Mouse (Mus musculus) layer of hippocampus, adult 11-12 months (tissue): Measurements from ENCODE around the gene Slc9a3r2.

Source experiments
- DNase-seq: peaks from one replicate; pipeline ENCODE4 v3.0.0; 2022; ENCODE audit warnings: low spot score

Slc9a3r2 gene

DNA sequence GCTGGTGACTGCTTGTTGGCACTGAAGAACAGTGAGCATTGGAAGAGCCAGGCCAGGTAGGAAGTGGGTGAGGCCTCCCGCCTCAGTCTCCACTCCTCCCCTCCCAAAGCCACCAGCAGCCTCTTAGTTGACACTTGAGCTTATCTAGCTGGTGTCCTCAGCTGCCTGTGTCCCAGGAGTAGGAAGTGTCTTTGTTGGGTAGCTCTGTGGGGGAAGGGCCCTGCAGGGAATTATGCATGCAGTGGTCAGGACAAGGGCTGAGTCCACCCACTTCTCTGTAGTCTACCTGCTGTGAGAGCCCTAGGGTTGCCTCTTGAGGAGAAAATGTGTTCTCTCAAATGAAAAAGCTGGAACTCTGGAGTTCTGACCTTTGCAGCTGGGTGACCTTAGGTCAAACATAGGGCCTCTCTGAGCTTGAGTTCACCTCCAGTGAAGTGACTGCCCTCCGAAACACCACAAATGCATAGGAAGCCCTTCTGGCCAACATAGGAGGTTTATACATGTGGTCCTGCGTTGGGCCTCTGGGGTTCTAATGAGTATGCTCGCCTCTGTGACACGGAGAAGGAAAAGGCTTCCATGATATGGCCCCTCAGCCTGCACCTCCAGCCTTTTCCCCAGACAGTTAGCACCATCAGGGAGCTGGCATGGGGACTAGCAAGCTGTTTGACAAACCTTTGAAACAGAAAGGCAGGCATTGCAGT, 13.2 kb downstream of the Slc9a3r2 start:
- no peak for DNase-seq

GRCm38 (mm10) chr17:24635694-24636093, 14.4 kb downstream of the Slc9a3r2 start:
- DNase-seq = no peak

- no peak for DNase-seq
Measured at GRCm38 (mm10) chr17:24635024-24635423, 15.1 kb downstream of the Slc9a3r2 start.

- DNase-seq = no peak
Measured at GRCm38 (mm10) chr17:24633831-24634230, 16.3 kb downstream of the Slc9a3r2 start.

DNA sequence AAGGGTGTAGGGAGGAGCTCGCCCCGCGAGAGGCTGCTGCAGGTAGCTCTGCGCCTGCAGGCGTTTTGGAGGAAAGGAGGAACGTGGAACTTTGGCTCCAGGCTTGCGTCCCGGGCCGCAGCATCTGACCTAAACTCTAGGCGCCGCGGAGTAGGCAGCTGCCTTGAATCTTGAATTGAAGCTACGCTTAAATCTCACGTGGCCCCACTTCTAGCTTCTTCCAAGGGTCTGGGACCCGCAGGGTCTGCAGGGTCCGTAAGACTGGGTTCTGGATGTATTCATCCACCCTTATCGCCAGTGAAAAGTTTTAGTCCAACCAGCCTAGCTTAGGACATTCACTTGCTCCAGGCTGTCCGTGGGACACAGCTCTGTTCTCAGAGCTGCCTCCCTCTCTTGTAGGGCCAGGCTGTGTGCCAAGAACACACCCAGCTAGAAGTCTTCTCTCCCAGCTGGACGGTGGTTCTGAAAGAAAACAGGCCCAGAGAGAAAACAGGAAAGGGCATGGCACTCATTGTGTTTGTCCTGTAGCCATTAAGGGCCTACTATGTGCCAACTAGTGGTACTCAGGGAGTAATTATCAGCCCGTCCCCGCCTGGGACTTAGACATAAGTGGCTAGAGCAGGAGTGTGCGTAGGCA, 17.2 kb downstream of the Slc9a3r2 start:
- DNase-seq = no peak

DNA sequence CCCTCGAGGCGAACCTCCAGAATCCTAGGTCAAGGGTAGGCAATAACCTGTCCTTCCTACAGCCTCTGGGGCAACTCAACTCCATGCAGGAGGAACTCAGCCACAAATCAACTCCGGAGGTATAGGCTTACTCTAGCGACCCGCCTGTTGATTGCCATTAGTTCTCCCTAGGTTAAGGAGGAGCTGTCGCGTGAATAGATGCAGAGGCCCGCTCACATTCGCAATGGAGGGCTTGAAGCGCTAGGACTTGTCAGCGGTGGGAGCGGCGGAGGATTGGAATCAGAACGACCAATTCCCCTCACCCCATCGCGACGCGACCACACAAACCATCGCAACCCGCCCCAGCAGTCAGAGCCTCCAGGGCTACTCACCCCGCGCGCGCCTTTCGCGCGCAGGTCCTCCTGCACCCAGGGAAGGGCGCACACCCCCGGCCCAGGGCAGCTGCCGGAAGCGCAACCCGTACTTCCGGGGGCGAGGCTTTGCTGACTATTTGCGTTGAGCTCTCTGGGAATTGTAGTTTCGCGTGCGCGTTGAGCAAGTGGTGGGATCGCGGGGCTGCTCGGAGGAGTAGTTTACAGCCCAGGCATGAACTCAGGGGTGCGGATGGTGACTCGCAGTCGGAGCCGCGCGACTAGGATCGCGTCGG, 17.8 kb downstream of the Slc9a3r2 start, which contains the start of the genes Tsc2 and Nthl1:
Tsc2 (minus strand) TSS at position 464 of the 646 bp plus-strand sequence.
Nthl1 (plus strand) TSS at position 514 of the 646 bp plus-strand sequence.
- peak; percentile 83 for DNase-seq

- peak; percentile 86 for DNase-seq
Measured at GRCm38 (mm10) chr17:24630072-24630471, 20.1 kb downstream of the Slc9a3r2 start.

DNA sequence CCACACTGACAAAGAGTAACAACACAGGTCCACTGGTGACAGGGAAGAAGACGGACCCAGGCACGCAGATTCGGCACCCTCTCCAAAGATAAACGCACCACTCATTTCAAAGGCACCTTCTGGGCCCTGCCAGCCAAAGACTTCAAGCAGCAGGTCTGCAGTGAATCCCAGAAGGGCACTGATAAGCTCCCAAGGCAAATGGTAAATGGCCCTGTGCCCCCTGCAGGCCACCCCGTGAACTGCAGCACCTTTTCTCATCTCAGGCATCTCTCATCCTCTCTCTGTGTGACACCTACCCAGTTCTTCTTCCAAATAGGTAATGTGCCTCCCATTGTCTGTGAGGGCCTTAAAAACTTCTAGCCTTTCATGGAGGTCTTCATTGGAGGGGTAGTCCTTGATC, 21.5 kb downstream of the Slc9a3r2 start:
- DNase-seq = peak; percentile 86

GRCm38 (mm10) chr17:24625472-24625871, 24.7 kb downstream of the Slc9a3r2 start:
- no peak for DNase-seq

- no peak for DNase-seq
Measured at GRCm38 (mm10) chr17:24617561-24618194, 32.4 kb downstream of the Slc9a3r2 start.

- DNase-seq = no peak
Measured at GRCm38 (mm10) chr17:24610711-24611110, 39.4 kb downstream of the Slc9a3r2 start.

- DNase-seq = no peak
Measured at GRCm38 (mm10) chr17:24608874-24609273, 41.3 kb downstream of the Slc9a3r2 start.

- DNase-seq = no peak
Measured at GRCm38 (mm10) chr17:24608370-24608769, 41.8 kb downstream of the Slc9a3r2 start.

DNA sequence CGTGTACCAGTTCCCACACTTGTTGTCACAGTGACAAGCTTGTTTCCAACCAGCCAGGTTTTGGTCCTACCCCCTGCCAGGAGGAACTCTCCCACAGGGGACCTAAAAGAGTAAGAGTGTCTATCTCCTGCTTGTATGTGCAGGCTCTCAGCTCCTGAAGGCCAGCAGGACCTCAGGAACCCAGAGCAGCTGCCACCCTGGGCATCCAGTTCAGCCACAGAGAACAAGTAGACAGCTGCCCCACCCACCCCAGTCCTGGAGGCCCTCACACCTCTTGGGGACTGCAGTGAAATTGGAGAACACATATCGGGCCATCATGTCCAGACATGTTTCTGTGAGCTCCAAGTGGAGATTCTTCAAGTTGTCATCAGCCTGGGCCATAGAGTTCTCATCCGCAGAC, 45.6 kb downstream of the Slc9a3r2 start:
- DNase-seq = no peak

DNA sequence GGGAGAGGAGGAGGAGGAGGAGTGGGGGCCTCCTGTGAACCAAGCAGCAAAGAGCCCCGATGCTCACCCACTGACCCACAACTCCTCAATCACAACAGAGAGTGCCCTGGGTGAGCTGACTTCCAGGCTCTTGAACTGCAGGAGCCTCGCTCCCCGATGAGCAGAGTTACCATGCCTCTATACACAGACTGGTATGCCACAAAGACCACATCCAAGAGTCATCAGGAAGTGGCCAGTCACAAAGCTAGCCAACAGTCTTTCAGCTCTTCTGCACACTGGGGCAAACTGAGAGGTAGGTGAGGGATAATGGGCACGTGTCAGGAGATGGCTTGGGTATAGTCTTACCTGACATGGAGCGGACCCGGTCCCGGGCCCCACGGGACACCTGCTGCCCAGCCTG, 46.2 kb downstream of the Slc9a3r2 start:
- DNase-seq = no peak

DNA sequence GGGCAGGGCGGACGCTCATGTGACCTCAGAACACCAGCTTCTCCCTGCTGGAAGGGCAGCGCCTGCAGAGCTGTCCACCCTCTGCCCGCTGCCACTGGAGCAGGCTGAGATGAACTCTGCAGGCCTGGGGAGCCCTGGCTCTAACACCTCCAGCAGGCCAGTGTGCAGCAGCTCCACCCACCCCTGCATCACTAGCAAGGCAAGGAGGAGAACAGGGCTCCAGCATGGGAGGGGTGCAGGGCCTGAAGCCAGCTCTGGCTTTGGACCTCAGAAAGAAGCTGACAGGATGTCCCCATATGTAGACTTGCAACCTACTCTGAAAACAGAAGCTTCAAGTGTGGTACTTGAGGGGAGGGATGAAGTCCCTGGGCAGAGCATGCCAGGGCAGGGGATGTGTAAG, 49.6 kb downstream of the Slc9a3r2 start:
- DNase-seq = no peak

DNA sequence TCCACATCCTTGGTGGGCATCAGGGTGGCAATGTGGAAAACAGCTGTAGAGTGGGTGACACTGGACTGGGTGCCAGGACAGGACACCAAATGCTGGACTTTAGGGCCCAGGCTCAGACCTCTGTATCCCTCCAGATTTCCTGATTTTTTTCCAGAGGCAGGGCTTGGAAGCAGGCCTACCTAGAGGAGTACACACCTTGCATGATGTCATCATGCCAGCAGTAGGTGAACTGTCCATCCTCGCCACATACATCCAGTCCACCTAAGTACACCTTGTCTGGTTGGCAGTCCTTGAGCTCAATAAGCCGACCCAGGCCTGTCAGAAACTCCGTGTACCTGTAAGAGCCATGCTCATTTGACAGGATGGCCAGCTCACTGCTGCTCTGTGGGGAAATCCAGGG, 52.1 kb downstream of the Slc9a3r2 start:
- no peak for DNase-seq

GRCm38 (mm10) chr17:24596471-24597183, 53.5 kb downstream of the Slc9a3r2 start:
- DNase-seq = no peak

- no peak for DNase-seq
Measured at GRCm38 (mm10) chr17:24596073-24596466, 54.1 kb downstream of the Slc9a3r2 start.

- DNase-seq = no peak
Measured at GRCm38 (mm10) chr17:24595126-24596072, 54.7 kb downstream of the Slc9a3r2 start.
